Mouse (Mus musculus) heart, adult 18-20 months (tissue): ENCODE measurements around the gene Hist2h2ac. TPM values are rescaled to one million over a fixed set of nuclear protein-coding genes. Genes with fewer than 3 reads are reported as not detected.
"Not testable (repeated sequence)": the region's sequence is repeated elsewhere in the genome, so short reads cannot be mapped to it uniquely, and the experiment has no call there.

ENCODE experiments used
- DNase-seq, 2 experiments: peaks; one replicate each; pipeline ENCODE4 v3.0.0; 2021 to 2022; ENCODE audit warnings: mixed read lengths in 1 of 2
- total RNA-seq, 2 experiments: library from RNA; stranded (reverse); gene quantifications; 2 replicates each; pipeline ENCODE4 v1.2.3; 2021

Gene Hist2h2ac
- total RNA-seq, 2 experiments from 2014 or later, result 18.4 to 22.1 TPM

DNA sequence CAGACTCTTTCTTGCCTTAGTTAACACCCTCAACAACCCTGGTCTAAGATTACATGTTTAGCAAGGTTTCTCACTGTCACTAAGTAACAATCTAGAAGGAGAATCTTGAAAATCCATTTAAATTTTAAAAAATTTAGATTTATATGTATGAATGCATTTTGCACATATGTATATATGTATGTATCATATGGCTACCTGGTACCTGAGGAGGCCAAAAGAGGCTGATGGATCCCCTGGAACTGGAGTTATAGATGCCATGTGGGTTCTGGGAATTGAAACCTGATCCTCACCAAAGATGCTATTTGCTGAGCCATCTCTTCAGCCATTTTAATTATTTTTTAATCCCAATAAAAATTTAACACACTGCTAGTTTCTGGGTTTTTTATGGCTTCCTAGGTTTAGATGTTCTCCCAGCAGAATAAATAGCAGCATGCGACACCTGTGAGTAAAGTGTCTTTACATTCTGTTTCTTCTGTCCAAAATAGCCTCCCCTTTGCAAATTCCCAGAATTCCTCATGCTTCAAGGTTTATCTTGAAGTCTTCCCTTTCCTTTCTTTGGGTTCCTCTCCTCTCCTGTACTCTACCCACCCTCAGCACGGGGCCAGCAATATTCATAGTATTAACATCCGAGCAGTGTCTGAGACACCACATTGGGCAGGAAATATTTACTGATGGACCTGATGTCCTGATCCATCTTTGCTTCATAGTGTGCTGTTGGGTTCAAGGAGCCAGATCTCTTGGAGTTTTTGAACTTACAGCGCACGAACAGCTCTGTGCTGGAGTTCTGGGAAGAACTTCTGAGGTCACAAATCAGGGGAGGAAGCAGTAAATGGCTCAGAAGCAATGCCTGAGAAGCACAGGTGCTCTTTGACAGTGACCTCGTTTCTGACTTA, 27.7 kb upstream of the Hist2h2ac start:
- no peak for DNase-seq

DNA sequence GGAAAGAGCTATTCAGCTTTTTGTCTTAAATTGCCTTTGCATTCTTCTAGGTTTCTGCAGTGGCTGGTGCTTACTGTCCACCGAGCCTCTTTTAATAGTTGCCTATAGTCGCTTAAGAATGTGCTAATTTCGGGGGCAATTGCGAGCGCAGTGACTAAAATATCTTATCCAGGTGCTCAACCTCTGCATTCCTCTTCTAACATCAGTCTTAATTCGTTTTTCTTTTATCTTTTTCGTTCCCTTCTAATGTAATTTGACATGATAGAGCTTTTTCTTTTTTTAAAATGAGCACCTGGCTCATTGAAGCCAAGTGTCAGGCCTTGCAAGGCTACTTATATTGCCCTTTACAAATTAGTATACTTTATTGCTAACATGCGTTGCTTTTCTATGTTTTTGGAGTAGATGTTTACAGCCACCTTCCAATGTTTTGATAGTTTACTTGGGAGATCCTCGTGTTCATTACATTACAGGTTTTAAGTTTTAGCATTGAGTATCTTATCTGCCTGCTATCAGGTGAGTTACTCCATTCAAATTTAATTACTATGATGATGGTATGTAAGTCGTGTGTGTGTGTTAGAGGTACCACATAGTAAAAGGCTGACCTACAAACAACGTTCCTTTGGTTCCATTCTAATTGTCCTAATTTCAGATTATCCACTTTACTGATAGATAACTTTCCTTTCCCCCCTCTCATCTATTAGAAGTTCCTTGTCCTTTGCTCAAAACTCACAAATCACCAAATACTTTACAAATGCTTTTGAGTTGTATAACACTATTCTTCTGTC, 26.9 kb upstream of the Hist2h2ac start:
- no peak for DNase-seq

GRCm38 (mm10) chr3:96246427-96246856, 25.8 kb upstream of the Hist2h2ac start, which contains the start of gene Hist2h3c1:
Hist2h3c1 (plus strand) TSS chr3:96246685.
- not testable (repeated sequence) for DNase-seq

GRCm38 (mm10) chr3:96246018-96246417, 25.3 kb upstream of the Hist2h2ac start:
- DNase-seq, result not testable (repeated sequence)

DNA sequence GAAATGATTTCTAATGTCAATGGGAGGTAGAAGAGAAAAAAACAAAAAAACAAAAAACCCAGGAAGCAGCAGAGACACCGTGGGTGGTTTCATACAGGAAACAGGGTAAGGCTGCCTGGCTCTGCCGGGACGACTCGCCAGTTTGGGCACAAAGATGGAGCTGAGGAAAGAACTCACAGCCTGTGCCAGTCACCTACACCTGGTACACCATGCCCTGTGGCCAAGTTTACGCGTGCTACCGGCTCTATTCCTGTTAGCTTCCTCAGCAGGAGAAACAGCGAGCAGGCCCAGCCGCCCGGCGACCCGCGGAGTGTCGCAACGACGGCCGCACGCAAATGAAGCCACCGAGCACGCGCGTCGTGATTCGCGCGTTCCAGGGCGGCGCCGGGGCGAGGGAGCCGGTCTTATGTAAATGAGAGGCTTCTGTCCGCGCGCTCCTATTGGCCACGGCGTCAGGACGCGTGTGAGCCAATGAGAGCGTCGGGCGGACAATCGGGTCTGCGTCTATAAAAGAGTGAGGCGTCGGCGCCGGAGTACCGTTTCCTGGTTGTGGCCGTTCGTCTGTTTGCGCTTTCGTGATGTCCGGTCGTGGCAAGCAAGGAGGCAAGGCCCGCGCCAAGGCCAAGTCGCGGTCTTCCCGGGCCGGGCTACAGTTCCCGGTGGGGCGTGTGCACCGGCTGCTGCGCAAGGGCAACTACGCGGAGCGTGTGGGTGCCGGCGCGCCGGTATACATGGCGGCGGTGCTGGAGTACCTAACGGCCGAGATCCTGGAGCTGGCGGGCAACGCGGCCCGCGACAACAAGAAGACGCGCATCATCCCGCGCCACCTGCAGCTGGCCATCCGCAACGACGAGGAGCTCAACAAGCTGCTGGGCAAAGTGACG, 24.6 kb upstream of the Hist2h2ac start, which contains the start of gene Hist2h2aa1:
Gene Hist2h2aa1 (plus strand): TSS at position 495 of the 884 bp plus-strand sequence.
- DNase-seq, result peak; percentile 91 to 92

- DNase-seq, result peak; percentile 39 to 42
Observed at GRCm38 (mm10) chr3:96243921-96244572, 23.4 kb upstream of the Hist2h2ac start.

DNA sequence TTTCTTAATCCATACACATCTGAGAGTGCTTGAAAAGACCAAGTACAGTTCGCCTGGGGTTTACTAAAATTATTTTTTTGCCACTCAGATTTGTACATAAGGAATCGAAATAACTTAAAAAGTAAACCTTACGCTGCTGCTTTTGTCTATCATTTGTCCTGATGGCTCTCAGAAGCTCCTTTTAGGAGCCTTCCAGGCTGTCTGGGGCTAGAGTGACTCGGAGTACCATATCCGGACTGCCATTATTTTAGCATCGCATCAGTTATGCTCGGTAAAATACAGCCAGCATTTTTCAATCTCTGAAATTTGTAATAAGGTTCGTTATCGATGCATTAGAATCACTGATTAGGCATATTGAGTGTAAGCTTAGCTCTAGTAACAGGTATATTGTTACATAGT, 20.1 kb upstream of the Hist2h2ac start:
- DNase-seq, result no peak

DNA sequence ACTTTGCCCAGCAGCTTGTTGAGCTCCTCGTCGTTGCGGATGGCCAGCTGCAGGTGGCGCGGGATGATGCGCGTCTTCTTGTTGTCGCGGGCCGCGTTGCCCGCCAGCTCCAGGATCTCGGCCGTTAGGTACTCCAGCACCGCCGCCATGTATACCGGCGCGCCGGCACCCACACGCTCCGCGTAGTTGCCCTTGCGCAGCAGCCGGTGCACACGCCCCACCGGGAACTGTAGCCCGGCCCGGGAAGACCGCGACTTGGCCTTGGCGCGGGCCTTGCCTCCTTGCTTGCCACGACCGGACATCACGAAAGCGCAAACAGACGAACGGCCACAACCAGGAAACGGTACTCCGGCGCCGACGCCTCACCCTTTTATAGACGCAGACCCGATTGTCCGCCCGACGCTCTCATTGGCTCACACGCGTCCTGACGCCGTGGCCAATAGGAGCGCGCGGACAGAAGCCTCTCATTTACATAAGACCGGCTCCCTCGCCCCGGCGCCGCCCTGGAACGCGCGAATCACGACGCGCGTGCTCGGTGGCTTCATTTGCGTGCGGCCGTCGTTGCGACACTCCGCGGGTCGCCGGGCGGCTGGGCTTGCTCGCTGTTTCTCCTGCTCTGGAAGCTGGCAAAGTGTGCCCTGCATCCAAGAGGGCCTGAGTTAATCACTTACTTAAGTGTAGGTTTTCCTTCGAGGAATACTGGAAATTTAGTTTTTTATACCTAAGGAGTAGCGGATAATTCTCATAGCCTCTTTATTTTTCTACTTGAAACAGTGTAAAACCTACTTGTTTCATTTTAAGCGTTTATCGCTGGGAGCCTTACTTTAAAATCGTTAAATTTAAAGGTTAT, 19.5 kb upstream of the Hist2h2ac start, which contains the start of gene Hist2h2aa2:
Gene Hist2h2aa2 (minus strand): TSS at position 328 of the 850 bp plus-strand sequence.
- DNase-seq, result peak; percentile 97 to 98

DNA sequence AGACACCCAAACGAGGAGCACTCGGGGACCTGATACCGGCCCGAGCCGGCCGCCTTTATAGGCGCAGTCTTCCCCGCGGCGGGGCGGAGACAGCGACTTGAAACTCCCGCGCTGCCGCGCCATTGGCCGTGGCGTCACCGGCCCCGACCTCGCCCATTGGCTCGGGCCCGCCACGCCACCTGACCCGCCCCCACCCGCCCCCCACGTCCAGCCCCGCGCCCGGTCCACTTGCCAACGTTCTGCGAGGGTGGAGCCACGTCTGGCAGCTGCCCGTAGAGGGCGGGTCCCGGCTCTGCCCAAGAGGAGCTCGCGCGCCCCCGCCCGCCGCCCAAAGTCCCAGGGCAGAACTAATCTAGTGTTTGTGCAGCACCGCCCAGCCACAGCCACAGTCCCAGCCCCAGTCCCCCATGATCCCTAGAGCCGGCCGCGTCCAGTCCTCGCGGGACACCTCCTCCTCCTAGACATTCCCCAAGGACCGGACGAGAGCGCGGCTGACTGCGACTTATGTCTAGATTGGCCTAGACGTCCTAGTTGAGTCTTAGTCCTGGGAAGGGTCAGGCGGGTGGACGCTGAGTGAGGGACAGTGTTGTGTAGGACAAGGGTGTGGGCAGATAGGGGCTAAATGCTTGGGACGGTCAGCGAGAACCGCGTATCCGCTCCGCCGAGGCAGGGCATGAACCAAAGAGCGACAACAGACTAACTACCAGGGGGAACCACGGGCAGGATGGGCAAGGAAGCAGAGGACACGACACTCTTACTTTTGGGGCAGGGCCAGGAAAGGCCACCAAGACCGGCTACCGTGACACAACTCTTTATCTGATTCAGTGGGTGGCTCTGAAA, 18.5 kb upstream of the Hist2h2ac start, which contains the start of gene Hist2h3c2:
Gene Hist2h3c2 (minus strand): TSS at position 174 of the 840 bp plus-strand sequence.
- DNase-seq, result peak; percentile 63 to 69

DNA sequence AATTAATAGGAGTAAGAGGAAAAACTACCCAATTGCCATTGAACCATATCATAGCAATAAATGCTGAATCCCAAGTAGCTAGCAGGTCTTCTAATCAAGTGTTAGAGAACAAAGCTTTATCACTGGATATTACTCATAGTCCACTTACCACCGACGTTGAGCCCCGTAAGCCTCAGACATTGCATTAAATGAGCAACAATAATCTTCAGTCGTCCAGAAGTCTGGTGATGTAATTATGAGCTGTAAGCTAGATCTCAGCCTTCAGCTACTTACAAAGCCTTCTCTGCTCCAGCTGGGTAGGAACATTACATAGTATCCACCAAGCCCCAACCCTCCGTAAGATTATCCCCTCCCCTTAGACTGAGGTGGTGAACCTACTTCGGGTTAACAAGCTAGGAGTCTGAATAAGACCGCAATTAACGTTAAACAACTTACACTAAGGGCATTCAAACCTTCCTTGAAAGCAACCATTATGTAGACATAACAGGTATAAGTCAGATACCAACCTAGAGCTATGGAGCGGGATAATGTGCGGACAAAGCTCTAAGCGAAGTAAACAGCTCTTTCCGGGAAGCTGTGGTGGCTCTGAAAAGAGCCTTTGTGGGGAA, 17.3 kb upstream of the Hist2h2ac start:
- no peak for DNase-seq

DNA sequence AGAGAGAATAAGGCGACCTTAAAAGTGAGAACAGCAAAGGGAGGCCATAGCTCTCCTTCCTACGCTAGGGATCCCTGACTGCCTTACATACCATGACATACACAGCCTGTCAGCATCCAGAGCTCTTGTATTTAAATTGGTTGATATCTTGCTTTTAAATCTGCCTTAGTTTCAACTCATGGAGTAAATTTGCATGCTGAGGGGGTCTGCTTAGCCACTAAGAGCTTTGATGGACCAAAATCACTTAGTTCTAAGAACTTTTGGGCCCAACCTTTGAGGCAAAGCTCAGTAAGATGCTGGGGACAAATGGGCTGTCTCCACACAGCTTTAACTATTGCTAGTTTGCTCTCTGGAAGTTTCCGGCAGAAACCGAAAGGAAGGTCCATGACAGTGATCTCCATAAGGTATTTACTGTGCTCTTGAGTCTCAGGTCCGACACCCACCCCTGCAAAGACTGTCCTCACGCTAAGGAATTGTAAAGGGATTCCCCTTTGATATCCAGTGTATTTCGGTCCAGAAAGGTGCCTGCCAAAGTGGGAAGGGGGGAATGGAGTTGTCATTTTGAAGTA, 16.7 kb upstream of the Hist2h2ac start:
- no peak for DNase-seq

GRCm38 (mm10) chr3:96236834-96237334, 16.2 kb upstream of the Hist2h2ac start:
- DNase-seq, result no peak

- DNase-seq, result no peak
Observed at GRCm38 (mm10) chr3:96235836-96236235, 15.2 kb upstream of the Hist2h2ac start.

- DNase-seq, result no peak
Observed at GRCm38 (mm10) chr3:96234914-96235313, 14.2 kb upstream of the Hist2h2ac start.

DNA sequence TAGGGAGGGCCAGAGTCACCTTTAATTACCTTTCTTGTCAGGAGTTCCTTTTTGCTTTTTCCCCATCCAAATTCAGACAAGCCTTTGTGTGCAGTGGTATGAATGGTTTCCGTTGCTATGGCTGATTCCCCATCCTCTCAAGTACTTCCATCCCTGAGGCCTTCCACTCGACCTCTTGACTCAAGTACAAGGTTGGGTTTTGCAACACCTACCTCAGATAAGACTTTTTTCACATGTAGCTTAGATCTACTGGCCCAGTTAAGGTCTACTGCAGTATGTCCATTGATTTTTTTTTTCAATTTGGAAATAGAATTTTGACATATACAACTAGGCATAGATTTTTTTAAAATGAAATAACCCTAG, 11.1 kb upstream of the Hist2h2ac start:
- no peak for DNase-seq

GRCm38 (mm10) chr3:96230910-96231757, 10.5 kb upstream of the Hist2h2ac start:
- DNase-seq, result peak in 1 of 2 experiments; percentile 24

DNA sequence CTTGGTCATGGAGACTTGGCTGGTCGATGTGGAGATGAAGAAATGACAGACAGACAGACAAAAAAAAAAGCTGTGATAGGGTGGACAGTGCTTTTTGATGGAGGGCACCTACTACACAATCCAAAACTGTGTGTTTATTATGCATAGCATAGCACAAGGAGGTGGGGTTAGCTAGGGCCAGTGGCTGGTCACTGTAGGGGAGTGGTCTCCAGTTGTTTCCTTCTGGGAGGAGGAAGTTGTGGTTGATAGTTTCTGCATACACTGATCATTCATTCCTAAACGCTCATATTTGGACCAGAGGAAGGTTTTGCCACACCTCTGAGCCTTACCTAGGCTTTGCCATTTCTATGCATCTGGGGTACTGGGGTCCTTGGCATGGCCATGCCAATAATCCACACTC, 9.7 kb upstream of the Hist2h2ac start:
- no peak for DNase-seq
